Mouse (Mus musculus): ENCODE results near the gene Agbl1.

DNA sequence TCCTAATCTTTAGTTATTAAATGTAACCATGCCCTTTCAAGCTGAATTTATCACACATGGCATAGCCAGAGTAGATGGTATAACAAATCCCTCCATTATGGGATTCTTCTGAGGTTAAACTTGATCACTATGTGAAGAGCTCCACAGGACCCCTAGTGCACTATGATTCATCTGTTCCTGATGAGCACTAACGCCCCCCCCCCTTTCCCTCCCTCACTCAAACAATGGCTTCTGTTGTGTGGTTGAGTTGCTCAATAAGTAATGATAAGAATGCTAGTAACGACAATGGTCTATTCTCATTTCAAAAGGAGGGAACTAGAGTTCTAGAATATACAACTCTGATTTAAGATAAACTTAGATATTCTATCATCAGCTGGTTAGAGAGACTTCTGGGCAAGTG, 560.4 kb downstream of the Agbl1 start:
- TF ChIP-seq CTCF (IDR thresholded peaks at IDR 0.05; ENCODE audit: low read depth) (no peak), EP300 (optimal IDR thresholded peaks at IDR 0.05) (no peak)
